Mouse (Mus musculus): ENCODE results near the gene Bcl10.
"Not testable (repeated sequence)": the region's sequence is repeated elsewhere in the genome, so short reads cannot be mapped to it uniquely, and the experiment has no call there.

Gene Bcl10

DNA sequence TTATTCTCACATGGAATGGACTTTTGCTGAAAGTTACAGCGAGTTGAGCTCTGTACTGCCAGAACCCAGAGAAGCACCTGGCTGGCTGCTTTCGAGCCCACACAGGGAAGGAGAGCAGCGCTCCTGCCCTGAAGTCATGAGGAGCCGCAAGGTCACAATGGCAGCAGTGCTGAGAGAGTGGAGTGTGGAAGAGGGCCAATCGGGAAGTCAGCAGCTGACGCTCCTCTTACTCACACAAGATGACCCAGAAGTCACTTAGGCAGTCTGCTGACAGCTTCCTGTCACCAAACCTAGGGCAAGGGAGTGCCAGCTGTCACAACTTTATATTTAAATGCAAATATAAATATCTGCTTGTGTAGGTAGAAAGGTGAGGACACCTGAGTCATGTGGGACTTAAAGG, 9.3 kb upstream of the Bcl10 start:
- no peak for DNase-seq (ENCODE audit: low read depth, low spot score)

DNA sequence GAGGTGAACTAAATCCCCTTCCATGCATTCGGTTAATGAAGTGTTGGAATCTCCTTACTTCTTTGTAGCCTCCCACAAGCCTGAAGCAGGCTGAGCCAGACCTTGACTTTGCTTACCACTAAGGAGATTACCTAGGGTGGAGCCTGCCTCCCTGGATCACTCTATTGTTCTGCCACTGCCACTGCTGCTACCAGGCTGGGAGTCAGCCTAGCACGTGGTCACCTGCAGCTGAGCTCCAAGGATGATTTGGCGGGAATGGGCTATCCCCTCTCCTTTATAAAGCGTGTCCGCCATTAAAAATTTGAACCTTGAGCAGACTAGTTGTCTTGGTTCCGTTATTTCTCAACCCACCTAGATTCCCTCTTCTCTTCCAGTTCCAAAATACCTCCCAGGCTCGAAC, 8.7 kb upstream of the Bcl10 start:
- DNase-seq (ENCODE audit: low read depth, low spot score) = not testable (repeated sequence)

DNA sequence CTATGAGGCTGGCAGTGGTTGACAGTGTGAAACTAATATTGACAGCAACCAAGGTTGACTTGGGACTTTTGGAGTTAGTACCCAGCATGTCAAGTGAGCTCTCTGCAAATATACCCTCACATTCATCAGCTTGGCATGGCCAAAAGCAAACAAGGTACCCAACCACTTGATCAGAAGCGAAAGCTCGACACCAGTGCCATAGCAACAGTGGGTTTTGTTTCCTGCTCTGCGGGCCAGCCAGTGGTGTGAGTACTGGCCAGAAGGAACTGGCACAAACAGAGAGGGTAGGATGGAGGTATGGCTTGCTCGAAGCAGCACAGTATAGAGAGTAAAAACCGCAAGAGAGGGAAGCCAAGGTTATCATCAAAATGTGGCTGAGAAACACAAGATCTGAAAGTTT, 6.2 kb upstream of the Bcl10 start:
- peak; percentile 52 for DNase-seq (ENCODE audit: low read depth, low spot score)

DNA sequence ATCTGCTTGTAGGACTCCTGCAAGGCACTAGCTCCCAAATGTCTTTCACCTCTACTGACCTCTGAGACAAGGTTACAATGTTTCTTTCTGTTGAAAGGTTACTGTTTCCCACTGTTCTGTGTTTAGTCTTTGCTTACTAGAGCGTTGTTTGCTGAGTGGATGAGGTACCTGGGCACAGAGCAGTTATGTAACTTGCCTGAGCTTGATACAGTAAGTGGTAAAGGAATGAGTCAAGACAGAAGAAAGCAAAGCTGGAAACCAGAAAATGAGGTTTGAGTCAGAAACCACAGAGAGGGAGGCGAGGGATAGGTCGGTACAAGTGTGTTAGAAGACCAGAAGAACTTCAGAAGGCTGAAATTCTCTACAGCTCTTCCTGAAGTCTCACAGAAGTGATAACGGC, 5.8 kb upstream of the Bcl10 start:
- peak; percentile 76 for DNase-seq (ENCODE audit: low read depth, low spot score)

- DNase-seq (ENCODE audit: low read depth, low spot score) = no peak
These were observed 367 bp downstream of the Bcl10 start for GRCm38 (mm10) chr3:145922971-145923370.

DNA sequence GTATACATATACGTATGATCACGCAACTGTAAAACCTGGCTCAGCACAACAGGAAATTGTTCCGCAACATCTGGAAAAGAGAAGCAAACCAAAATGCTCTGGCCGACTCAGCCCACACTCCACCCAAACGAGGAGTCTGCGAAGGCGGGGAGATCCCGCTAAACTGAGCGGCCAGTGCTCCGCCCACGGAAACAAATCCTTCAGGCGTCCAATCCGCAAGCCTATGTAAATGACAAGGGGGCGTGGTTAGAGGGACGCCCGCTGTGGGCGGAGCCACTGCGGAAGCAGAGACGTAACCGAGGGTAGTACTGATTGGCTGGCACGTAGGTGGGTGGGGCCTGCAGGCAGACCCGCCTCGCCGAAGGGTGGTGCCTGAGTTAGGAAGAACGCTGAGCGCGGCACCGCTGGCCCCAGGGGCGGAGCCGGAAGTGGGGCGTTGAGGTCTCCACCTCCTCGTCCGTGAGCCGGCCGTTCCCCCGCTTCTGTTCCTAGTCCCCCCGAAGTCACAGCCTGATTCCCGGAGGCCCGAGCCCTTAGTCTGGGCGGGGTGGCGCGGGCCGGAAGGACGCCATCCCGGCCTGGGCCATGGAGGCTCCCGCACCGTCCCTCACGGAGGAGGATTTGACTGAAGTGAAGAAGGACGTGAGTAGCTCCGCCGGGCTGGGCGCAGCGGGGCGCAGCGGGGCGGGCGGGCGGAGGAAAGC, 1.4 kb downstream of the Bcl10 start:
- DNase-seq (ENCODE audit: low read depth, low spot score) = peak; percentile 100

- DNase-seq (ENCODE audit: low read depth, low spot score) = peak; percentile 85
These were observed 2.2 kb downstream of the Bcl10 start for GRCm38 (mm10) chr3:145924649-145925337.

DNA sequence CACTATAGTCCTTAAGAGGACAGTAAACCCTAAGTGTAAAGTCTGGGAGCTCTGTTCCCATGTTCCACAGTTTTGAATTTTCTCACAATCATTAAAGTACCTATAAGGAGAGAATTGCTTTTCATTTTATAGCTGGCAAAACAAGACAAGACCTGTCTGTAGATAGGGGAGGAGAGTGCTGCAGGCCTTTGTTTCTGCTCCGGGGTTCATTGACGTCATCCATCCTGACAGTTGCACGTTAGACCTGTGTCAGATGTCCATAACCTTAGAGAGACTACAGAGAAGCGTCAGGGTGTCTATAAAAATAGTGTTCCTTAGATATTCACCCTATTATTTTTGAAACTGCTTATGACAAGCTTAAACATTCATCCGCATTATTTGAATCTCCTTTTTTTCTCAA, 2.9 kb downstream of the Bcl10 start:
- DNase-seq (ENCODE audit: low read depth, low spot score) = peak; percentile 65

DNA sequence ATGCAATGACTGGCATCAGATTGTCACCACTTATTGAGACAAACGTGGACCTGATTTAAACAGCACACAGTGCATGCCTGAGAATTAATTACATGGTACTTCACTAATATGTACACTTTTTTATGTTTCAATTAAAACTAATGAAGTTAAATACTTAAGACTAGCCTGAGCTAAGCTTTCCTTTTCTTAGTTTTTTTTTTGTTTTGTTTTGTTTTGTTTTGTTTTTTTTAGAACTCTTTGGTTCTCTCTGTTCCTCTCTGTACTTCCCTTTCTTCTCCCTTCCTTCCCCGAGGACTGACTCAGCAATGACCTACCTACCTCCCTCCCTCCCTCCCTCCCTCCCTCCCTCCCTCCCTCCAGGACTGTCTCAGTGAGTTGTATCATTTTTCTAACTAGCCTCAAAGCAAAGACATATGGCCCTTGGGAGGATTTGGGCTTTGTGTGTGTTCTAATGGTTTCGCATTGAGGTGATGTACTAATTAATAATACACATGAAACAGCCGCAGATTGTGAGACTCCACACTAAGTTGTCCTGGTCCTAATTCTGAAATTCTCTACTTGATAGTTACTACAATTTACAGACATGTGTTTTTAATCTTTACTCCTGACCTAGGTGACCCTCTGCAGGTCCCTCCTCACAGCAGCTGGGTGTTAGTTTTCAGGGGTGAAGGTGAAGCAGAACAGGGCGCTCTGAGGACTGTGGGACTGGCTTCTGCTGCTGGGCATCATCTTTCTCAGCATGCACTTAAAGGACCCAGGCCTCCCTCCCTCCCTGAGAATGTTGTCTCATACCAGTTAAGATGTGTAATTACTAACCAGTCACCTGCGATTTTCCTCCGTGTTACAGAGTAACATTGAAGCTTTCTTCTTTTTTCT, 7.2 kb downstream of the Bcl10 start:
- DNase-seq (ENCODE audit: low read depth, low spot score) = no peak

- peak; percentile 45 for DNase-seq (ENCODE audit: low read depth, low spot score)
These were observed 11.2 kb downstream of the Bcl10 start for GRCm38 (mm10) chr3:145933845-145934244.

DNA sequence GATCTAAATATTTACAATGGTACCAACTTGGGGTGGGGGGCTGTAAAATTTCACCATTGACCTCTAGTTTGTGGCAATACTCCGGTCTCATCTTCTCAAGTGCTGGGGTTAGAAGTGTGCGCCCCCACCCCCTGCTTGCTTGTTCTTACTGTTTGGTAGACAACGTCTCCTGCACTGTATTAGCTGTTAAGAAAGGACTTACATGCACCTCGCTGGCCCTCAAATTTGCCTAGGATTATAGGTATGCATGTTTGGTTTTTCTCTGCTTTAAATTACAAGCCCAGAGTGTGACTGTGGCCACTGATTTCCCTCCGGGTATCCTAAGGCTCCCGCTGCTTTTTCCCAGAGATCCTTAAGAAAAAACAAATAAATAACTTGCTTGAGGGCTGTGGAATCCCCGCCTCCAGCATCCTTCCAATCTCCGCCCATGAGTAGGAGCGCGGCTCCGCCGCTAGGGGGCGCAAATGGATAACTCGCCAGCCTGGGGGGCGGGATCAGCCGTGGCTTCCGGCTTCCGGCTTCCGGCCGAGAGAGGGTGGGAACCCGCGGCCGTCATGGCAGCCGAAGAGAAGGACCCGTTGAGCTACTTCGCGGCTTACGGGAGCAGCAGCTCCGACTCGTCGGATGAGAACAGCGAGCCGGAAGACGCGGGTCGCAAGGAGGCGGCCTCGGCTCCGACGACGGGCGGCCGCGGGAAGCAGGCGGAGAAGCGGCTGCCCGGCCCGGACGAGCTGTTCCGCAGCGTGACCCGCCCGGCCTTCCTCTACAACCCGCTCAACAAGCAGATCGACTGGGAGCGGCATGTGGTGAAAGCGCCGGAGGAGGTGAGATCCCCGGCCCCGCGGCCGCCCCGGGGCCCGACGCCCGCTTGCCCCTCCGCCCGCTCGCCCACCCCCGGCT, 15.2 kb downstream of the Bcl10 start, which contains the start of gene 2410004B18Rik:
Gene 2410004B18Rik (plus strand): TSS at position 510 of the 900 bp plus-strand sequence.
- peak; percentile 93 for DNase-seq (ENCODE audit: low read depth, low spot score)

DNA sequence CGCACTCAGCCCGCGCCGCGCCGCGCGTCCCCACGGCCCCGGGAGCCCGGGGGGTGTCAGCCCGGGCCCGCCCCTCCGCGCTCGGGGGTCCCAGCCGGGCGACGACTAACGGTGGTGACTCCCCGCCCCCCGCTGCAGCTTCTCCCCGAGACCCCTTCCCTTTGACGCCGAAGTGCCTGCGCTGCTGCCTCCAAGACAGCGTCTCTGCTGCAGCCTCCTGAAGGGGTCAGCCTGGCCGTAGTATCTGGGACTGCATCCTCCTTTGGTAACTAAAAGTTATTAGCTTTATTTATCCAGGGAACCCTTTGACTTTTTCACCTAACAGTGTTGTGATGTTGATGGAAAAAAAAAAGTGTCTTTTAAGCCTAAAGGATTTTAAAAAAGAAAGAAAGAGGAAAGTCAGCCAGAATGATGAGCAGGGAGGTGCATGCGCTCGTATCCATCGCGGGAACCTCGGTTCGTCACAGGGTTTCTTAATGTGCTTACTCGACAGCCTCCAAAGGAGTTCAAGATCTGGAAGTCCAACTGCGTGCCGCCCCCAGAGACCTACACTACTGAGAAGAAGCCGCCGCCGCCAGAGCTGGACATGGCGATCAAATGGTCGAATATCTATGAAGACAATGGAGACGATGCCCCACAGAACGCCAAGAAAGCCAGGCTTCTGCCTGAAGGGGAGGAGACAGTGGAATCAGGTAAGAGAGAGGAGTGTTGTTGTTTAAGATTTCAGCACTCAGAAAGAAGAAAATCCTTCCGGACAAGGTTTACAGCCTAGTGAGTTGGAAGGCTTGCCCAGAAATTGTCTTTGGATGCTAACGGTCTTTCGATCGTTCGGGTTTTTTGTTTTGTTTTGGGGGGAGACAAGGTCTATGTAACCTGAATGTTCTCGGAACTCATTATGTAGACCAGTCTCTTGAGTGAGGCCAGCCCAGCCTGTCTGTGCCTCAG, 16.1 kb downstream of the Bcl10 start:
- no peak for DNase-seq (ENCODE audit: low read depth, low spot score)

DNA sequence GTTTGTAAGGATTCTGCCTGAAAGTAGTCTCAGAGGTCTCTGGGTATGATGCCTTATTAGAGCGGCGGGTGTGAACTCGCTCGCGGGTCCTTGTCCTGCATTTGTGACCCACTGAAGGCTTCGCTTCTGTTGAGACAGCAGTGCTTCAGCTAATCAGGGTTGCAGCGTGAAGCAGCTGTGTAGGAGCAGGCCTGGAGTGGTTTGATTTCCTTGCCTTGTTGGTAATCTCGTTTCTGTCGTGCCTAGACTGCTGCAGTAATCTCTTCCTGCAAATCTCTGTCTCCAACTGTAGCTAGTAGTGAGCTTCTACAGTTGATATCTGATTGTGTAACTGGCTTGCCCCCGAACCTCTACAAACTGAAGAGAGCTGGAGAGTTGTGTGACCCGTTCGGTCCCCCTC, 16.8 kb downstream of the Bcl10 start:
- no peak for DNase-seq (ENCODE audit: low read depth, low spot score)

- no peak for DNase-seq (ENCODE audit: low read depth, low spot score)
These were observed 17.4 kb downstream of the Bcl10 start for GRCm38 (mm10) chr3:145939971-145940370.

- DNase-seq (ENCODE audit: low read depth, low spot score) = peak; percentile 85
These were observed 19.4 kb downstream of the Bcl10 start for GRCm38 (mm10) chr3:145941971-145942370.

- no peak for DNase-seq (ENCODE audit: low read depth, low spot score)
These were observed 21.7 kb downstream of the Bcl10 start for GRCm38 (mm10) chr3:145944348-145944747.

DNA sequence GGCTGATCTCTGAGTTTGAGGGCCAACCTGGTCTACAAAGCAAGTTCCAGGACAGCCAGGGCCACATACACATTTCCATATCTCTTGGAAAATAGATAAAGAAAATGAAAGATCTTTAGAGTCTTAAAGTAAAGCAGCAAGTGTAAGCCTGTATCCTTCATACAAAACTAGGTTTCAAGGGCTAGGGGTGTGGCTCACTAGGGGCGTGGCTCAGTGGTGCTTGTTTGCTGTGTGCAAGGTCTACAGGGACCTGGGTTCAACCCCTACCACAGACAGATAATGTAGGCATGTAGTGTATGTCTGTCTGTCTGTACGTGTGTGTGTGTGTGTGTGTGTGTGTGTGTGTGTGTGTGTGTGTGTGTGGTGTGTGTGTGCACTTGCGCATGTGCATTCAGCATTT, 23.3 kb downstream of the Bcl10 start:
- no peak for DNase-seq (ENCODE audit: low read depth, low spot score)

- no peak for DNase-seq (ENCODE audit: low read depth, low spot score)
These were observed 24.1 kb downstream of the Bcl10 start for GRCm38 (mm10) chr3:145946654-145947053.

DNA sequence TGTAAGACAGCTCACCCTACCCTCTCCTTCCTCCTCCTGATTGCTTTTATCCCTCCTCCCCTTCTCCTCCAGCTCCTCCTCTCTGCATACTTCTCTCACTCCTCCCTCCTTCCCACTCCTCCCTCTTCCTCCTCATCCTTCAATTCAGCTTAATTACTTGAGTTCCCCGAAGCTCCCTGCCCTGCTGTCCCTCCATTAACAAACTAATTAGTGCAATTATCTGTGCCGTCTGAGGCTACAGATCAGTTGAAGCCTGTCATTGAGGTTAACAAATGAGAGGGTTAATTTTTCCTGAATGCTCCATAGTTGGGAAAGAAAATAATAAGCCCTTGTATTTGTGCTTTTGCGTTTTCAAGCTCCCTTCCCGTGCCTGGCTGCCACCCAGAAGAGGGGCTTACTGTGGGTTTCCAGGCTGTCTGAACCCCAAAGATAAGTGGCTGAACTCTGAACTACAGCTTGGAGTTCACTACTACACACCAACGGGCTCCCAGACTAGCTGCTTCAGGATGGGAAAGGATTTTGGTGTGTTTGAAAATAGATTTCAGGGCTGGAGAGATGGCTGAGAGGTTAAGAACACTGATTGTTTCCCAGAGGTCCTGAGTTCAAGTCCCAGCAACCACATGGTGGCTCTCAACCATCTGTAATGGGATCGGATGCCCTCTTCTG, 25.1 kb downstream of the Bcl10 start:
- DNase-seq (ENCODE audit: low read depth, low spot score) = no peak
